Mouse (Mus musculus) heart, embryonic 15.5 days (tissue): ENCODE results near the gene Terb1. TPM values are rescaled to one million over a fixed set of nuclear protein-coding genes. Genes with fewer than 3 reads are reported as not detected.

Experiments used
- ATAC-seq: fragments of 200-750 bp; cut with Nextera tagmentation; replicated peaks from 2 replicates; pipeline ENCODE4 v1.8.0; 2017; ENCODE audit warnings: low read depth, moderate TSS enrichment; ENCODE audit not compliant: insufficient number of reproducible peaks, insufficient read depth, low FRiP score
- H3K27ac ChIP-seq: fragments of 300-500 bp; sonication (generic); 2 replicates; pipeline ENCODE4 v1.5.1; 2015; ENCODE audit warnings: mild to moderate bottlenecking, inconsistent platforms
- H3K27me3 ChIP-seq: fragments of 300-500 bp; sonication (generic); 2 replicates; pipeline ENCODE4 v1.6.1; 2015; ENCODE audit warnings: inconsistent platforms
- H3K36me3 ChIP-seq: fragments of 300-500 bp; sonication (generic); 2 replicates; pipeline ENCODE4 v1.6.1; 2015; ENCODE audit warnings: mild to moderate bottlenecking, inconsistent platforms
- H3K4me1 ChIP-seq: fragments of 300-500 bp; sonication (generic); replicated peaks from 2 replicates; pipeline ENCODE4 v1.6.1; 2015; ENCODE audit warnings: inconsistent platforms
- H3K4me2 ChIP-seq: fragments of 300-500 bp; sonication (generic); 2 replicates; pipeline ENCODE4 v1.6.1; 2015; ENCODE audit warnings: inconsistent platforms, mild to moderate bottlenecking, moderate library complexity
- H3K4me3 ChIP-seq: fragments of 300-500 bp; sonication (generic); 2 replicates; pipeline ENCODE4 v1.5.1; 2015; ENCODE audit warnings: mild to moderate bottlenecking, inconsistent platforms
- H3K9ac ChIP-seq: fragments of 300-500 bp; sonication (generic); 2 replicates; pipeline ENCODE4 v1.6.1; 2015; ENCODE audit warnings: mild to moderate bottlenecking, inconsistent platforms
- H3K9me3 ChIP-seq: fragments of 300-500 bp; sonication (generic); replicated peaks from 2 replicates; pipeline ENCODE4 v1.6.1; 2016; ENCODE audit warnings: inconsistent platforms
- WGBS: fragments of 180-500 bp; shearing (Covaris S2); methylation state at CpG from one replicate; pipeline ENCODE4 v1.1.7; 2015; ENCODE audit warnings: mixed read lengths; 5-methylcytosine and 5-hydroxymethylcytosine counted together
- polyA plus RNA-seq: library from polyadenylated mRNA; unstranded; fragments of >200 nt; fragmentation: Nextera tagmentation; extraction: Ambion mirVana; gene quantifications from 2 replicates; pipeline ENCODE4 v1.2.1, GENCODE M21; 2015

Gene Terb1
- 0.09 and 0.32 TPM in 2 replicates for polyA plus RNA-seq

GRCm38 (mm10) chr8:104509061-104510006 lies at the start of gene Terb1:
Gene Terb1 (minus strand): TSS chr8:104509910.
- peak; percentile 53 for ATAC-seq
- 0 out of 2 replicates have a peak within 1 kb of the TSS, but pooled peaks have one; percentile 17 for H3K27ac ChIP-seq
- H3K4me3 ChIP-seq, result peak within 1 kb of the TSS; percentile 57
- H3K4me2 ChIP-seq, result peak within 1 kb of the TSS; percentile 98
- H3K27me3 ChIP-seq, result no peaks in the 10 kb centered on the region
- H3K9ac ChIP-seq, result peak within 1 kb of the TSS; percentile 63
- 2% methylated on average over 64 of the region's 64 CpGs for WGBS
- peaks cover 11% of the 10 kb centered on the region for H3K4me1 ChIP-seq
- H3K9me3 ChIP-seq, result no peaks in the 10 kb centered on the region
- peaks cover 17% of the 10 kb centered on the region; the same call in 1 of the 2 replicates for H3K36me3 ChIP-seq

- no peaks in the 10 kb centered on the region for H3K36me3 ChIP-seq
- WGBS, result 41% methylated on average over 7 of the region's 7 CpGs
- H3K27ac ChIP-seq, result no peak overlapping the region
- no peaks in the 10 kb centered on the region for H3K9me3 ChIP-seq
- no peak overlapping the region for H3K4me2 ChIP-seq
- no peak overlapping the region for H3K4me3 ChIP-seq
- no peaks in the 10 kb centered on the region for H3K4me1 ChIP-seq
- ATAC-seq, result no peak
- H3K27me3 ChIP-seq, result 0 out of 2 replicates have a peak, but pooled peaks cover 3% of the 10 kb centered on the region
- H3K9ac ChIP-seq, result no peak overlapping the region
Measured at GRCm38 (mm10) chr8:104557226-104557625, 47.5 kb upstream of the Terb1 start.

- no peak overlapping the region for H3K9ac ChIP-seq
- no peaks in the 10 kb centered on the region for H3K36me3 ChIP-seq
- no peak overlapping the region for H3K4me2 ChIP-seq
- H3K4me1 ChIP-seq, result no peaks in the 10 kb centered on the region
- 0 out of 2 replicates have a peak, but pooled peaks cover 3% of the 10 kb centered on the region for H3K27me3 ChIP-seq
- no peak overlapping the region for H3K27ac ChIP-seq
- ATAC-seq, result no peak
- 64% methylated on average over 4 of the region's 4 CpGs for WGBS
- no peaks in the 10 kb centered on the region for H3K9me3 ChIP-seq
- no peak overlapping the region for H3K4me3 ChIP-seq
Measured at GRCm38 (mm10) chr8:104555191-104555590, 45.5 kb upstream of the Terb1 start.

- Histone ChIP-seq H3K4me3 (no peak overlapping the region), H3K27ac (no peak overlapping the region), H3K9me3 (no peaks in the 10 kb centered on the region), H3K9ac (no peak overlapping the region), H3K4me1 (peaks cover 20% of the 10 kb centered on the region), H3K4me2 (no peak overlapping the region), H3K36me3 (no peaks in the 10 kb centered on the region), H3K27me3 (peaks cover 53% of the 10 kb centered on the region)
- no peak for ATAC-seq
- 78% methylated on average over 8 of the region's 8 CpGs for WGBS
Measured at GRCm38 (mm10) chr8:104543440-104544045, 33.8 kb upstream of the Terb1 start.

GRCm38 (mm10) chr8:104542160-104542559 lies 32.5 kb upstream of the Terb1 start:
- H3K4me1 ChIP-seq, result peaks cover 20% of the 10 kb centered on the region
- H3K4me2 ChIP-seq, result peak overlapping the region; percentile 99
- H3K4me3 ChIP-seq, result peak overlapping the region; percentile 58
- H3K27me3 ChIP-seq, result peaks cover 57% of the 10 kb centered on the region
- no peaks in the 10 kb centered on the region for H3K9me3 ChIP-seq
- WGBS, result 9% methylated on average over 11 of the region's 11 CpGs
- H3K9ac ChIP-seq, result no peak overlapping the region
- no peak overlapping the region for H3K27ac ChIP-seq
- H3K36me3 ChIP-seq, result no peaks in the 10 kb centered on the region
- ATAC-seq, result no peak

GRCm38 (mm10) chr8:104541515-104541880 lies 31.8 kb upstream of the Terb1 start:
- Histone ChIP-seq H3K4me3 (peak overlapping the region; percentile 58), H3K9ac (no peak overlapping the region)
- WGBS, result 13% methylated on average over 8 of the region's 8 CpGs

GRCm38 (mm10) chr8:104540710-104541514 lies 31.2 kb upstream of the Terb1 start:
- Histone ChIP-seq H3K4me2 (peak overlapping the region; percentile 99), H3K4me3 (peak overlapping the region; percentile 58), H3K27ac (no peak overlapping the region), H3K27me3 (peaks cover 57% of the 10 kb centered on the region), H3K36me3 (no peaks in the 10 kb centered on the region), H3K9me3 (no peaks in the 10 kb centered on the region), H3K9ac (peak overlapping the region; percentile 45), H3K4me1 (peaks cover 20% of the 10 kb centered on the region)
- peak; percentile 28; the same call in 1 of the 2 replicates for ATAC-seq
- WGBS, result under 1% methylated on average over 76 of the region's 76 CpGs

More at GRCm38 (mm10) chr8:104541515-104541880, 31.8 kb upstream of the Terb1 start:
- H3K36me3 ChIP-seq, result no peaks in the 10 kb centered on the region
- H3K4me2 ChIP-seq, result peak overlapping the region; percentile 99
- peaks cover 57% of the 10 kb centered on the region for H3K27me3 ChIP-seq
- H3K9me3 ChIP-seq, result no peaks in the 10 kb centered on the region
- H3K4me1 ChIP-seq, result peaks cover 20% of the 10 kb centered on the region
- no peak overlapping the region for H3K27ac ChIP-seq
- ATAC-seq, result no peak

GRCm38 (mm10) chr8:104540238-104540637 lies 30.5 kb upstream of the Terb1 start:
- H3K4me1 ChIP-seq, result peaks cover 25% of the 10 kb centered on the region
- peak overlapping the region; percentile 99 for H3K4me2 ChIP-seq
- peaks cover 57% of the 10 kb centered on the region for H3K27me3 ChIP-seq
- H3K27ac ChIP-seq, result no peak overlapping the region
- no peaks in the 10 kb centered on the region for H3K9me3 ChIP-seq
- ATAC-seq, result no peak
- no peak overlapping the region for H3K9ac ChIP-seq
- 42% methylated on average over 7 of the region's 7 CpGs for WGBS
- peak overlapping the region; percentile 58 for H3K4me3 ChIP-seq
- no peaks in the 10 kb centered on the region for H3K36me3 ChIP-seq

GRCm38 (mm10) chr8:104539566-104539965 lies 29.9 kb upstream of the Terb1 start:
- H3K9me3 ChIP-seq, result no peaks in the 10 kb centered on the region
- H3K27me3 ChIP-seq, result peaks cover 57% of the 10 kb centered on the region
- H3K36me3 ChIP-seq, result no peaks in the 10 kb centered on the region
- H3K4me1 ChIP-seq, result peaks cover 31% of the 10 kb centered on the region
- H3K9ac ChIP-seq, result no peak overlapping the region
- 83% methylated on average over 2 of the region's 2 CpGs for WGBS
- H3K27ac ChIP-seq, result no peak overlapping the region
- no peak overlapping the region for H3K4me2 ChIP-seq
- no peak for ATAC-seq
- no peak overlapping the region for H3K4me3 ChIP-seq

GRCm38 (mm10) chr8:104538896-104539295 lies 29.2 kb upstream of the Terb1 start:
- peaks cover 31% of the 10 kb centered on the region for H3K4me1 ChIP-seq
- H3K9ac ChIP-seq, result no peak overlapping the region
- H3K9me3 ChIP-seq, result no peaks in the 10 kb centered on the region
- H3K4me2 ChIP-seq, result no peak overlapping the region
- no peak overlapping the region for H3K27ac ChIP-seq
- H3K27me3 ChIP-seq, result peaks cover 54% of the 10 kb centered on the region
- H3K36me3 ChIP-seq, result no peaks in the 10 kb centered on the region
- WGBS, result 89% methylated on average over 4 of the region's 4 CpGs
- no peak for ATAC-seq
- no peak overlapping the region for H3K4me3 ChIP-seq

- Histone ChIP-seq H3K9me3 (no peaks in the 10 kb centered on the region), H3K27me3 (peaks cover 27% of the 10 kb centered on the region), H3K4me3 (no peak overlapping the region; the same call in 1 of the 2 replicates), H3K27ac (no peak overlapping the region), H3K4me2 (peak overlapping the region; percentile 90), H3K36me3 (no peaks in the 10 kb centered on the region), H3K9ac (no peak overlapping the region), H3K4me1 (peaks cover 25% of the 10 kb centered on the region)
- ATAC-seq, result no peak
- 85% methylated on average over 4 of the region's 4 CpGs for WGBS
Measured at GRCm38 (mm10) chr8:104536028-104536427, 26.3 kb upstream of the Terb1 start.
